Mouse (Mus musculus) bone marrow, adult 2 months (tissue): Measurements from ENCODE around the gene Arrb1. TPM values are rescaled to one million over a fixed set of nuclear protein-coding genes. Genes with fewer than 3 reads are reported as not detected.

Experiments used
- H3K27ac ChIP-seq: fragments of 200-500 bp; 2 replicates; pipeline ENCODE4 v1.5.1; 2012; ENCODE audit warnings: low read depth, mild to moderate bottlenecking, control low read depth, inconsistent platforms, low read length; ENCODE audit not compliant: control insufficient read depth, poor library complexity, insufficient read depth
- H3K4me1 ChIP-seq: fragments of 200-500 bp; 2 replicates; pipeline ENCODE4 v1.6.1; 2011; ENCODE audit warnings: low read length; ENCODE audit not compliant: control insufficient read depth, insufficient read depth
- H3K4me3 ChIP-seq: fragments of 200-500 bp; replicated peaks from 2 replicates; pipeline ENCODE3; 2011; ENCODE audit warnings: mild to moderate bottlenecking, low read depth, low read length, control low read depth; ENCODE audit not compliant: control insufficient read depth
- CTCF ChIP-seq: fragments of 200-500 bp; IDR thresholded peaks from 2 replicates; pipeline ENCODE4 v1.5.1; 2011; ENCODE audit warnings: low read length, control low read depth; ENCODE audit not compliant: control insufficient read depth, insufficient read depth
- POLR2A ChIP-seq: fragments of 200-500 bp; IDR thresholded peaks from 2 replicates; pipeline ENCODE4 v1.6.1; 2011; ENCODE audit warnings: low read depth, mild to moderate bottlenecking, control low read depth, low read length, borderline replicate concordance; ENCODE audit not compliant: control insufficient read depth
- WGBS: fragments of 180-500 bp; shearing (Covaris S2); methylation state at CpG from one replicate; pipeline ENCODE4 v1.1.7; 2018; 5-methylcytosine and 5-hydroxymethylcytosine counted together
- polyA plus RNA-seq: library from polyadenylated mRNA; stranded (reverse); fragments of >200 nt; gene quantifications from 2 replicates; pipeline ENCODE4 v1.2.4, GENCODE M21; 2011; ENCODE audit warnings: low replicate concordance; ENCODE audit not compliant: missing spikeins, insufficient read depth, insufficient read length

Gene Arrb1
- polyA plus RNA-seq, 1 experiment, result 89.7 TPM

- TF ChIP-seq POLR2A, result no peak
- WGBS, result 52% methylated on average over 4 of the region's 4 CpGs
- Histone ChIP-seq H3K4me3 (no peak overlapping the region), H3K4me1 (peaks cover 24% of the 10 kb centered on the region), H3K27ac (peak overlapping the region; percentile 50)
These were observed 2.7 kb upstream of the Arrb1 start for GRCm38 (mm10) chr7:99532526-99532925.

- Histone ChIP-seq H3K4me1 (peaks cover 24% of the 10 kb centered on the region), H3K27ac (no peak overlapping the region)
These were observed 1.7 kb upstream of the Arrb1 start for GRCm38 (mm10) chr7:99533600-99533999.

DNA sequence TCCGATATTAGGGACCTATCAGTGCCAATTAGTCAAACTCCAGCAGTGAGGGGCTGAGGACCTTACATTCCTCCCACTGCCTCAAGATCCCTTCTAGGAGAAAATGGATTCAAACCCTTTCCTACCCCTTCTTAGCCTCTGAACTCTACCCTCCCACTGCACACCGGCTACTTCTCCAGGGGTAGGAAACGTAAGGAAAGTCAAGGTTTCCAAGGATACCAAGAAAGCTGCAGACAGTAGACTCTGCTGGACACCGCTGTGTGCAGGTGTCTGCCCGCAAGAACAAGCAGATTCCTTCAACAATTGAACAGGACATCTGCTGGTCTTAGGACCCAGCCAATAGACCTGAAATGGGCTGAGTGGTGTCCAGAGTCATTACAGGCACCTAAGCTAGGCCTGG lies 765 bp upstream of the Arrb1 start:
- WGBS, result 51% methylated on average over 5 of the region's 5 CpGs
- peaks cover 24% of the 10 kb centered on the region for H3K4me1 ChIP-seq
- H3K4me3 ChIP-seq, result no peak overlapping the region
- H3K27ac ChIP-seq, result peak overlapping the region; percentile 78
- no peak; the same call in 1 of the 2 replicates for TF ChIP-seq CTCF
- no peak for TF ChIP-seq POLR2A

More at GRCm38 (mm10) chr7:99533600-99533999, 1.7 kb upstream of the Arrb1 start:
- no peak for TF ChIP-seq POLR2A
- TF ChIP-seq CTCF, result no peak
- no peak overlapping the region for H3K4me3 ChIP-seq
- 87% methylated on average over 7 of the region's 7 CpGs for WGBS

DNA sequence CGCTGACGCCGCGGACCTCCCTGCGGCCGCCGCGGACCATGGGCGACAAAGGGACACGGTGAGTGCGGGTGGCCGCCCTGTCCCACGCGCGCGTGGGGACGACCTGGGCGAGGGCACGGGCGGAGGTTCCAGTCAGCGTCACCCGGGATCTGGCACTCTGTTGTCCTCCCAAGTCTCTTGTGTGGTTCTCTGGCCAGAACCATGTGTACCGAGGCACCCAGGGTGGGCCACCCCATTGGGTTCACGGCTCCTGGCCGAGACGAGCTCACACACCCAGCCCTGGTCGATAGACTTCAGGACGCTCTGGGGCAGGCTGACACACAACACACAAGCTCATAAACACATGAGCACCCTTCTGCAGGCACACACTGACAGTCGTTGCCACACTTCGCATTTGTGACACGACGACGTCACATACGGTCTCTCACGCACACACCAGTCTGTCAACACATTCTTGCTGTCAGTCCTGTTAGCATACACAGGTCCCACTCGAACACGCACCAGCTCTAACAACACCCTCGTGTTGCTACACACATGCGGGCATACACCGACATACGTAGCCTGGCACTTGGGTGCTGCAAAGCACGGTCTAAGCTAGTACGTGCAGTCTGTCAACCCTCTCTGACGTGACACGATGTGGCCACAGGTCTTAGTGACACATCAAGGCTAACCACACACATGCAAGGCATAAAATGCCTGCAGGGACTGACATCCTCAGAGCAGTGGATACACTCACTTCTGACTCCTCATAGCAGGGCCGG lies 655 bp downstream of the Arrb1 start:
- WGBS, result 1% methylated on average over 46 of the region's 46 CpGs
- H3K4me3 ChIP-seq, result peak overlapping the region; percentile 70
- peak overlapping the region; percentile 96 for H3K27ac ChIP-seq
- no peak for TF ChIP-seq CTCF
- TF ChIP-seq POLR2A, result peak; percentile 34; the same call in 1 of the 2 replicates
- peaks cover 25% of the 10 kb centered on the region for H3K4me1 ChIP-seq

DNA sequence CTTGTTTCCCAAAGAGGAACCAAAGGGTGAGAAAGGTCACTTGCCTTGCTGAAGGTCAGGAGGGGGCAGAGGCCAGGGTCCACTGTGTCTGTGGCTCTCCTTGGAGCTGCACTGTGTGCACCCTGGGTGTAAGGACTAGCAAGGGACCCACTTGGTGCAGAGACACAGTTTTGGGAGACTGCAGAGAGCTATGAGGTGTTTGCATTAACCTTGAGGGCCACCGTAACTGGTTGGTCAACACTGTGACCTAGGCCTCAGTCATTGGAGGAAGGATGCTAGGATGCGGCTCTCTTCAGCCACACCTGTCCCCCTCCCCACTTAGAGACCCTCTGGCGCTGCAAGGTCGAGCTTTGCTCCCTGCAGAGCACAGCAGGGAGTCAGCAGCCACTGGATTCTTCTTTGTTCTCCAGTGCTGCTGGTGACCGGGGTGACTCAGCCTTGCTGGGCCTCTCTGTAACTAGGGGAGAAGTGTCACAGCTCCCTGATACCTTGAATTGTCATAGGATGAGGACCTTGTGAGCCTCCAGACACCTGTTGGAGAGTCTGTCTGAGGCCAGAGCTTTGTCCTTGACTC lies 2.0 kb downstream of the Arrb1 start:
- 67% methylated on average over 5 of the region's 5 CpGs for WGBS
- Histone ChIP-seq H3K4me1 (peaks cover 16% of the 10 kb centered on the region), H3K27ac (peak overlapping the region; percentile 39)

DNA sequence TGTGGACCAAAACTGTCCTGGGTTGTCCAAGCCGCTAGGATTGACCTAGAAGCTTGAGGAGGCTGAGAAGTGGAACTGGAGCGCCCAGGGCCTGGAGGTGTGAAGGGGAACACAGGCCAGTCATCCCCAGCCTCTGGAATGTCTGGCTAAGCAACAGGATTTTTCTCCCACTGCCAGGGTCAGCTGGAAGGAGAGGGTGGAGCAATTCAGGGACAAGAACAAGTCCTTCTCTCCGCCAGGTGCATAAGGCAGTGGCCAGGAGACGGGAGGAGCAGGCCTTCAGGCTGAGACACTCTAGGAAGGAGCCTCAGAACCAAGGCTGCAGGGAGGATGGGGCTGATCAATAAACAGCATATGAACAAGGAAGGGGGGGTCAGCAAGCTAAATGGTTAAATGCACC lies 3.2 kb downstream of the Arrb1 start:
- Histone ChIP-seq H3K4me3 (no peak overlapping the region), H3K4me1 (peaks cover 14% of the 10 kb centered on the region), H3K27ac (peak overlapping the region; percentile 23; the same call in 1 of the 2 replicates)
- 91% methylated on average over 4 of the region's 4 CpGs for WGBS
- TF ChIP-seq CTCF, result no peak
- no peak for TF ChIP-seq POLR2A

More for the DNA sequence above, 2.0 kb downstream of the Arrb1 start:
- TF ChIP-seq POLR2A (no peak), CTCF (no peak)
- peak overlapping the region; percentile 23 for H3K4me3 ChIP-seq

DNA sequence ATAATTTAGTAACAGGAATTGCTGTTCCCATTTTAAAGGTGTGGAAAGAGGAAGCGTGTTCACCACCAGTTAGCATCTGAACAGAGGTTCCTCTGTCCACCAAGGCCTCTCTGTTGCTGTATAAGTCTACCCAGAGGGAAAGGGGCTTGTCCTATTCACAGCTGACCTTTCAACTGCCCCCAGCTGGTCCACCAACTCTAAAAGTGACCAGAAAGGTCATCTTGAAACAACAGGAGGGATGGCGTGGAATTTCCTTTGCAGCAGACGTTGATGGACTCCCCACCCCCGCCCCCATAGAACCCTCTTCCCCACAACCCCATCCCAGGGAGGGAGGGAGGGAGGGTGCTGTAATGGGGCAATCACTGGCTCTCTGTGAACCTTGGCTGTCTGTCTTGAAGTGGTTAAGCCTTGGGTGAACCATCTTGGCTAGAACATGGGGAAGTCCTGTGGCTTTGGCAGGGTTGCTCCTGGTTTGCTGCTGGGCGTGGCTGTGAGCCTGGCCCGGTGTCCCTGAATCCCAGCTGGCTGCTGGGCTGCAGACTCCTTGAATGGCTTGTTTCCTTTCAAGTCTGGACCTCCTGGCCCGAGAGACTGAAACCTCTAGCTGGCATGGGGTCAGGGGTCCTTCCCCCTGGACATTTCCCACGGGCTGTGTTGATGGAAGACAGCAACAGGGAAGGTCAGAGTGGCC lies 4.1 kb downstream of the Arrb1 start:
- TF ChIP-seq POLR2A (no peak), CTCF (no peak)
- H3K4me3 ChIP-seq, result no peak overlapping the region
- WGBS, result 13% methylated on average over 8 of the region's 8 CpGs
- H3K4me1 ChIP-seq, result peaks cover 12% of the 10 kb centered on the region
- H3K27ac ChIP-seq, result peak overlapping the region; percentile 69

- TF ChIP-seq CTCF (no peak), POLR2A (no peak)
- Histone ChIP-seq H3K4me3 (no peak overlapping the region), H3K4me1 (peaks cover 9% of the 10 kb centered on the region; the same call in 1 of the 2 replicates), H3K27ac (peak overlapping the region; percentile 69)
- WGBS, result 70% methylated on average over 2 of the region's 2 CpGs
These were observed 4.8 kb downstream of the Arrb1 start for GRCm38 (mm10) chr7:99540016-99540415.
